Mouse (Mus musculus): ENCODE data around the gene Gipr.

GRCm38 (mm10) chr7:19209494-19209893 is 43.6 kb upstream of the Gipr start:
- TF ChIP-seq CTCF (IDR thresholded peaks at IDR 0.05; ENCODE audit: control insufficient read depth, insufficient read depth, insufficient read length) (no peak), USF1 (IDR thresholded peaks at IDR 0.05; ENCODE audit: low read depth) (no peak), MAX (IDR thresholded peaks at IDR 0.05) (no peak), MYOD1 (IDR thresholded peaks at IDR 0.05; ENCODE audit: control insufficient read depth, insufficient read length, low read depth) (no peak), MYOG (IDR thresholded peaks at IDR 0.05; ENCODE audit: control insufficient read depth, extremely low read depth, insufficient read length) (no peak), FOSL1 (IDR thresholded peaks at IDR 0.05; ENCODE audit: insufficient read depth, low read length, poor library complexity, severe bottlenecking) (no peak), CEBPB (IDR thresholded peaks at IDR 0.05; ENCODE audit: low read depth) (no peak)

Data from C2C12 (cell line).